Mouse (Mus musculus) monocyte, adult 5-6 weeks (primary cell): ENCODE data around the gene Zfp113. TPM values are rescaled to one million over a fixed set of nuclear protein-coding genes. Genes with fewer than 3 reads are reported as not detected.

Experiments used
- ATAC-seq: fragments of 153-309, 156-312 bp; replicated peaks from 2 replicates; pipeline ENCODE4 v1.8.0; 2017; ENCODE audit warnings: mild to moderate bottlenecking; ENCODE audit not compliant: low TSS enrichment, insufficient number of reproducible peaks, severe bottlenecking, poor library complexity, low FRiP score
- total RNA-seq: library from RNA; stranded (forward); fragments of 200-1000, 200-491, 200-594 nt; gene quantifications from 3 replicates; pipeline ENCODE4 v1.2.3, GENCODE M21; 2017

Zfp113 gene
- 2.5 to 8.9 TPM (median 3.0 TPM) in 3 replicates for total RNA-seq

- peak; percentile 97 for ATAC-seq
Observed at GRCm38 (mm10) chr5:138155443-138155976, at the start of gene Zfp113. Zfp113 (minus strand) TSS chr5:138155744.

GRCm38 (mm10) chr5:138202086-138202485 lies 46.5 kb upstream of the Zfp113 start:
- ATAC-seq = no peak

GRCm38 (mm10) chr5:138199576-138199975 lies 44.0 kb upstream of the Zfp113 start:
- no peak for ATAC-seq

DNA sequence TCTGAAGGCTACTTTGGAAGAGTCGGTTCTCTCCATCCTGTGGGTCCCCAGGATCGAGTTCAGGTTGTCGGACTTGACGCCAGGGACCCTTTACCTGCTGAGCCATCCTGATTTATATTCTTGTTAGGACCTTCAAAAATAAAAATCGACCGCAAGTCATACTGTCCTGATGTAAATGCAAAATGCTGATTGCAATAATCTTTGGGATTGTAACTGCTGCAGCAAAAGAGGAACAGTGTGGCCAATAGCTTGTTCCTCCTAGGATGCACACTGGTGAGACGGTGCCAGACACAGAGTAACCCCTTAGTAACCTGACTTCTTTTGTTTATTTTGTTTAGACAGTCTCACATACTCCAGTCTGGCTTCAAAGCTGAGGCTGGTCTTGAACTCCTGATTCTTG lies 39.9 kb upstream of the Zfp113 start:
- ATAC-seq = peak; percentile 42; the same call in 1 of the 2 replicates

DNA sequence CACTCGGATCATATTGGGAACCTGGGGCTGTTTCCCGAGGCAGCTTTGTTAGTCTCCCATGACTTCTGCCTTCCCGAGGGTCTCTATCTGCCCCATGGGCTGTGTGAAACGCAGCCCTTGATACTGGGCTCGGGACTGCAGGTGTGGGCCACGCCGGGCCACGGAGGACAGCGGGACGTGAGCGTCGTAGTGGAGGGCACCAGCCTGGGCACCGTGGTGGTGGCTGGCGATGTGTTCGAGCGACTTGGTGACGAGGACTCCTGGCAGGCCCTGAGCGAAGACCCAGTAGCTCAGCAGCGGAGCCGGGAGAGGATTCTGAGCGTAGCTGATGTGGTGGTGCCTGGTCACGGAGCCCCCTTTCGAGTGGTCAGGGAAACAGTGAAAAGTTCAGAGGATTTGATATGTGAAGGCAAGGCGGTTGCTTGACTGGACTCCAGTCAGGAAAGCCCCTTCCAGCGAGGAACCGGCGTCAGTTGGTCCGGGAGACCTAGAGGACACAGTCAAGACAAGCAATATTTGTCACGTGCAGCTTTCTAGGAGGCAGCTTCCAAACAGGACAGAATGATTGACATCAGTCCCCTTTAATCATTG lies 39.3 kb upstream of the Zfp113 start:
- ATAC-seq = no peak

GRCm38 (mm10) chr5:138193771-138194727 lies 38.5 kb upstream of the Zfp113 start, which contains the start of gene Mblac1:
Mblac1 (plus strand) TSS chr5:138194314.
- peak; percentile 73 for ATAC-seq

GRCm38 (mm10) chr5:138187661-138188306 lies 32.2 kb upstream of the Zfp113 start:
- peak; percentile 82 for ATAC-seq

DNA sequence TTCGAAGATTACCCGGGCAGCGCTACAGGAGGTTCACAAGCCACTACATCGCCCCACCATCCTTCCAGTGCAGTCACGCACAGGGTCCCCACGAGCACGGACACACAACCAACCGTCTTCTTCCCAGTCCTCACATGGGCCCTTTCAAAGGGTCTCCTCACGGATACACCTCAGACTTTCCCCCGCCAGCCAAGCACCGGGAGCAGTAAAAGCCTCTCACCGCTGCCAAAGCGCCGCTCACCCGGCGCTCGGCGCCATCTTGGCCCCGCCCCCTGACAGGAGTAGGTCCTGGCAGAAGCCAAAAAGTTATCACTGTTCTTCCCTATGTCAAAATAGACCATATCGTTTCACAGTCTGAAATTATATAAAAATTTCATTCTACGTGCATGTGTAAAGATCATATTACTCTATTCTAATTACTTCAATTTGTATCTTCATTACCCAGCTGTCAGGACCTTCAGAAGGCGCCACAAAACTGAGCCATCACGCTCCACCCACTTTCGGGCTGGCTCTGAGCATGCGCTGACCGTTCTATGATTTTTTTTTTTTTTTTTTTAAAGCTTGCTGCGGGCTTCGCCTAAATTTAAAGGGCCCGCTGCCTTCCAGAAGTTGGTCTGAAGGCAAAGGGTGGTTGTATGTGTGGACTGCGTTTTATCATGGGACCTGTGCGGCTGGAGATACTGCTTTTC lies 31.6 kb upstream of the Zfp113 start, which contains the start of the genes Taf6 and Cnpy4:
Gene Taf6, minus strand, starts transcription at position 502 of the 689 bp plus-strand sequence.
Gene Cnpy4, plus strand, starts transcription at position 536 of the 689 bp plus-strand sequence.
- peak; percentile 62 for ATAC-seq

GRCm38 (mm10) chr5:138173217-138173616 lies 17.7 kb upstream of the Zfp113 start:
- ATAC-seq = no peak

DNA sequence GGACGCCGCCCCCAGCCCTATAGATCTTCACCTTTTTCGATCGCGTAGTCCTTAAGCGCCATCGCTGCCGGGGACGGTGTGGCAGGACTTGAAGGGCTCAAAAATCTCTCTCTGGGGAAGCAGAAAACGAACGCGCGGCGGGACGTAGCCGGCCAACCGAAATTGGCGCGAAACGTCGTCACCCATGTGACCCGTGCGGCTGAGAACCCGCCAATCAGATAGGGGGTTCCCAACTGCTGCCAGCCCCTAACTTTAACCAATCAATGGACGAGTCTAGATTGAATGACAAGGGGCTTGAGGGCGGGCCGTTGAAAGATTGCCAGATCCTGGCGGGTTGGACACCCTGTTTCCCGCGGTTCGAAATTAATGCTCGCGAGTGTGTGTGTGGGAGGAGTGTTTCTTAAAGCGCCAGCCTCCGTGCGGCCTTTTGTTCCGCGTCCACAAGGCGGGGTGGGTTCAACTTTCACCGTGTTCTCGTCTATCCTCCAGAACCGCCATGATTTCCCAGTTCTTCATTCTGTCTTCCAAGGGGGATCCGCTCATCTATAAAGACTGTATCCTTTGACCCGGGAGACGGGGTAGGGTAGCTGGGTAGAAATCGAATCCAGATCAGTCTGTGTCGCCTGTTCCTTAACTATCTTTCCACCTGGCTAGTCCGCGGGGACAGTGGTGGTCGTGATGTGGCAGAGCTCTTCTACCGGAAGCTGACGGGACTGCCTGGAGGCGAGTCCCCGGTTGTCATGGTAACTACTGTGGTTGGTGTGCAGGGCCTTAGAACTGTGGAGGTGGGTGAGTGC lies 16.3 kb upstream of the Zfp113 start, which contains the start of the genes Ap4m1 and Mcm7:
Gene Ap4m1, plus strand, starts transcription at position 308 of the 797 bp plus-strand sequence.
Gene Mcm7, minus strand, starts transcription at position 728 of the 797 bp plus-strand sequence.
- ATAC-seq = peak; percentile 87

DNA sequence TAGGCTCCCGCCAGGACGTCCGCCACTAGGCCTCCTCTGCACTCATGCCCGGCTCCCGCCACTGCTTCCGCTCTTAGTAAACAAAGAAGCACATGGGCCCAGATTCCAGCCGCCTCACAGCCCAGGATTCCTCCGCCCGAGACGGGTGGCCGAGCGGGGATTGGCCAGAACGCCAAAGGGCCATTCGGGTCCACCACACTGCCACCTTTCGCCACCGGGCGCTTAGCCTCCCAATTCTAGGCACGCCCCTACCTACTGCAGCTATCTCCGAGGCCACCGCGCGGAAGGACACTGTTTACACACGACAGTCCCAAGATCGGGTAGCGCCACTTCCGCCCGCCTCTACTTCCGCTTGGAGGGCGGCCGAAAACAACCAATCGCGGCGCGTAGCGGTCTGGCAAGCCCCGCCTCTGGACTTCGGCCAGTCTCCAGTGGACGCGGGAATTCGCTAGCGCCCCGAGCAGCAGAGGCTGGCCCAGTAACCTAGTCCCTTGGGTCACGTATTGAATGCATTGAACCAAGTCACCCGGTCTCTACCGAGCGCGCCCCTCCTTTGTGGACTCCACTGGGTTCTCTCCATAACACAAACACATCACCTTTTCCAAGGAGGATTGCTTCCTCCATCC lies 15.5 kb upstream of the Zfp113 start:
- peak; percentile 76 for ATAC-seq

- no peak for ATAC-seq
Observed at GRCm38 (mm10) chr5:138165594-138165993, 10.1 kb upstream of the Zfp113 start.

GRCm38 (mm10) chr5:138163610-138164009 lies 8.1 kb upstream of the Zfp113 start:
- no peak for ATAC-seq

DNA sequence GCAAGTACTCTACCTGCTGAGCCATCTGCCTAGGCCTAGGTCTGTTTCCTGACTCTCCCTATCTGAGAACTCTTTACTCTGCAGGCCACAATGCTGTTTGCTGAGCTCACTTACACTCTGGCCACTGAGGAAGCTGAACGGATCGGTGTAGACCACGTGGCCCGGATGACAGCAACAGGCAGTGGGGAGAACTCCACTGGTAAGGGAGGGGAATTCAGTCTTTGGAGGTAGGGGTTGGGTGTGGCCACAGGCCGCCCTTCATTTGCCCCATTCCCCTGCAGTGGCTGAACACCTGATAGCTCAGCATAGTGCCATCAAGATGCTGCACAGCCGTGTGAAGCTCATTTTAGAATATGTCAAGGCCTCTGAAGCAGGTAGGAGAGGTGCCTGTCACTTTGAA lies 7.5 kb upstream of the Zfp113 start:
- no peak for ATAC-seq

DNA sequence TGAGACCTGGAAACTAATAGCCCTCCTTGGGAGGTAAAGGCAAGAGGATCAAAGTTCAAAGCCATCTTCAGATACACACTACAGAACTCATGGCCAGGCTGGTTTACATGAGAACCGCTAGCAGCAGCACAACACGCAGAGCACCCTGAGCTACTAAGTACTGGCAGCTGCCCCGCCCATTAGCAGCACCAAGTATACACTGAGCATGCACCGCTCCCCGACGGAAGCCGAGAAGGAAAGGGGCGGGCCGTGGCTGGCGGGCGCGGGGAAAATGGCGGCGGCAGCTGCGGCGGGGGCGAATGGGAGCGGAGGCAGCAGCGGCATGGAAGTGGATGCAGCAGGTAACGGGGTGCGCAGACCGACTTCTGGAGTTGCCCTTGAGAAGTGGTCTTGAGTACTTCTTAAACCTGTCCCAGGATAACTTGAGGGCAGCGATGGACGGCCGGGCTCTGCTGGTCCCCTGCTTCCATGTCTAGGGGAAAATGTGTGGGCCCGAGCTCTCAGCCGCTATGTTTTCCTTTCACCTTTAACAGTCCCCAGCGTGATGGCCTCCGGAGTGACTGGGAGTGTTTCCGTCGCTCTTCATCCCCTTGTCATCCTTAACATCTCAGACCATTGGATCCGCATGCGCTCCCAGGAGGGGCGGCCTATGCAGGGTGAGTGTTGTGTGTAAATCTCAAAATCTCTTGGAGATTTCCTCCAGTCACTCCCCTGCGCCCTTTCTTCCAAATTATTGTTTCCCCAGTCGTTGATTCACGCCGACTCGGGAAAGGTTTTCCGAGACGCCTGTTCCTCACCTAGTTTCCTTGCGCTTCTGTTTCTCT lies 5.5 kb upstream of the Zfp113 start, which contains the start of gene Cops6:
Gene Cops6, plus strand, starts transcription at position 230 of the 824 bp plus-strand sequence.
- ATAC-seq = peak; percentile 96

- no peak for ATAC-seq
Observed at GRCm38 (mm10) chr5:138160224-138160762, 4.7 kb upstream of the Zfp113 start.
